Mouse (Mus musculus) layer of hippocampus, adult 9-11 months (tissue): ENCODE results near the gene Atp13a2.

Experiments used
- DNase-seq: peaks from one replicate; pipeline ENCODE4 v3.0.0; 2022

The Atp13a2 gene

DNA sequence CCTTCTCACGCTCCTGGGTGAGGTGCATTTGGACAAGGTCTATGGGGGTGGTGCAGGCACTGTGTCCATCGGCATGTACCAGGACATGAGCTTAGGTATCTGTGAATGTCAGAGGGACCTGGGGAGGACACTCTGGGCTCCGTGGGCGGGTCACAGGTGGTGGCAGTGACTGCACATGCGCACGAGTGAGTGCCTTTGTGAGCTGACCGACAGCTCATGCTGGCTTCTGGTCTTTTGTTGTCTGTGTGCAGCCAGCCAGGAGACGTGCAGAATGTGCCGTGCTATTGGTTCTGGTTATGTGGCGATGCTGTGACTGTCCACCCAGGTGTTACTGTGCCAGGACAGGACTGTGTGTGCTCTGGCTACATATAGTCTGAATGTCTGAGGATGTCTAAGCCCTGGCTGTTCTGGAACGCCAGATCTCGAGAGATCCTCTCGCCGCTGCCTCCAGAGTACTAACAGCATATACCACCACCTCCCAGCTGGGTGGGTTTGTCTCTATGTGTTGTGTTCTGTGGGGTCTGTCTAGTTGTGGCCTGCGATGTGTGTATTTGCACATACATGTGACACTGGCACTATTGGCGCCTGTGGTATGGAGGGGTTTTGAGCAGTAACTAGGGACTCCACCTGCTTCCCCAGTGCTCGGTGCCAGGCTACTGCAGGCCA is 62.3 kb downstream of the Atp13a2 start:
- DNase-seq = no peak

GRCm38 (mm10) chr4:141049476-141049835 is 62.8 kb downstream of the Atp13a2 start:
- DNase-seq = peak; percentile 67

GRCm38 (mm10) chr4:141052442-141052841 is 65.8 kb downstream of the Atp13a2 start:
- no peak for DNase-seq

- DNase-seq = no peak
These were observed 66.5 kb downstream of the Atp13a2 start for GRCm38 (mm10) chr4:141053138-141053537.

GRCm38 (mm10) chr4:141053568-141054161 is 67.0 kb downstream of the Atp13a2 start:
- DNase-seq = peak; percentile 87
